Mouse (Mus musculus) embryonic fibroblast, embryonic 13.5 days (primary cell): ENCODE measurements around the gene Vamp1.

Source experiments
- CTCF ChIP-seq: IDR thresholded peaks from 2 replicates; pipeline ENCODE4 v1.5.1; 2011; ENCODE audit warnings: mild to moderate bottlenecking, control low read depth, low read length, moderate library complexity, borderline replicate concordance; ENCODE audit not compliant: insufficient read depth
- POLR2A ChIP-seq: IDR thresholded peaks from 2 replicates; pipeline ENCODE4 v1.6.1; 2011; ENCODE audit warnings: low read depth, mild to moderate bottlenecking, control low read depth, low read length, moderate library complexity

DNA sequence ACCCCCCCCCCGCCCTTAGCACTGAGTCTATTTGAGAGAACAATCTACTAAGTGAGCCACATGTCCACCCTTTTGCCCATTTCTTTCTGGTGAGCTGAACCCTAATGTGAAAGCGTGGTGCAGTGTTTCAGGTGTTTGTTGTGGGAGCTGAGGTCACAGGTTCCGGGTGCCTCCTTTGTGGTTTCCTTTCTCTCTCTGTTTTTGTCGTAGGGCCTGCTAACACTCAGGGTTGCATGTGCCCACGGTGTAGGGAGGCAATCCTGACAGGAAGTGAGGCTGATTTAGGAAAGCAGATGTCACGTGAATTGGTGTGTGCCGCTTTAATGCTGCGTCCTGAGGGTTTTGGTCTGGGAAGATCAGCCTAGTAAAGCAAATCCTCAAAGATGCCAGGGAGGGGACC lies 26.2 kb downstream of the Vamp1 start:
- no peak for TF ChIP-seq CTCF
- TF ChIP-seq POLR2A: no peak
